Mouse (Mus musculus): ENCODE data around the gene B430305J03Rik. TPM values are rescaled to one million over a fixed set of nuclear protein-coding genes. Genes with fewer than 3 reads are reported as not detected.
A peak's percentile ranks its signal among the peaks of the same experiment; 100 is the strongest.

Gene B430305J03Rik
- polyA plus RNA-seq, 1 experiment from 2014 or later, result not detected

- H3K36me3 ChIP-seq, result peaks cover 9% of the 10 kb centered on the region; the same call in 1 of the 2 replicates
- WGBS, result under 1% methylated on average over 33 of the region's 33 CpGs
- H3K4me1 ChIP-seq (replicated peaks), result peaks cover 31% of the 10 kb centered on the region
- H3K27me3 ChIP-seq (ENCODE audit: insufficient read depth, poor library complexity, severe bottlenecking), result no peaks in the 10 kb centered on the region
- H3K4me3 ChIP-seq, result peak overlapping the region; percentile 70
- H3K9me3 ChIP-seq, result no peaks in the 10 kb centered on the region
- DNase-seq (ENCODE audit: low spot score), result no peak
- H3K27ac ChIP-seq, result peak overlapping the region; percentile 96
Observed at GRCm38 (mm10) chr3:61364661-61364977, 1.1 kb downstream of the B430305J03Rik start.

GRCm38 (mm10) chr3:61363989-61364660, 1.6 kb downstream of the B430305J03Rik start:
- peak overlapping the region; percentile 70 for H3K4me3 ChIP-seq
- no peaks in the 10 kb centered on the region for H3K27me3 ChIP-seq (ENCODE audit: insufficient read depth, poor library complexity, severe bottlenecking)
- peaks cover 31% of the 10 kb centered on the region for H3K4me1 ChIP-seq (replicated peaks)
- DNase-seq (ENCODE audit: low spot score), result peak; percentile 96
- H3K9me3 ChIP-seq, result no peaks in the 10 kb centered on the region
- H3K36me3 ChIP-seq, result peaks cover 8% of the 10 kb centered on the region; the same call in 1 of the 2 replicates
- under 1% methylated on average over 51 of the region's 51 CpGs for whole genome bisulfite sequencing
- H3K27ac ChIP-seq, result peak overlapping the region; percentile 96

GRCm38 (mm10) chr3:61363161-61363988, 2.4 kb downstream of the B430305J03Rik start:
- under 1% methylated on average over 30 of the region's 30 CpGs for WGBS
- peaks cover under 1% of the 10 kb centered on the region; the same call in 1 of the 2 replicates for H3K36me3 ChIP-seq
- no peaks in the 10 kb centered on the region for H3K9me3 ChIP-seq
- peaks cover 27% of the 10 kb centered on the region for H3K4me1 ChIP-seq (replicated peaks)
- H3K27ac ChIP-seq, result peak overlapping the region; percentile 96
- H3K4me3 ChIP-seq, result peak overlapping the region; percentile 70
- H3K27me3 ChIP-seq (ENCODE audit: insufficient read depth, poor library complexity, severe bottlenecking), result no peaks in the 10 kb centered on the region
- DNase-seq (ENCODE audit: low spot score), result peak; percentile 95

- Histone ChIP-seq H3K4me1 (replicated peaks) (peaks cover 22% of the 10 kb centered on the region), H3K27me3 (ENCODE audit: insufficient read depth, poor library complexity, severe bottlenecking) (no peaks in the 10 kb centered on the region), H3K36me3 (no peaks in the 10 kb centered on the region), H3K27ac (peak overlapping the region; percentile 96), H3K4me3 (peak overlapping the region; percentile 70), H3K9me3 (no peaks in the 10 kb centered on the region)
- 8% methylated on average over 9 of the region's 9 CpGs for WGBS
- no peak for DNase-seq (ENCODE audit: low spot score)
Observed at GRCm38 (mm10) chr3:61362821-61363160, 3.0 kb downstream of the B430305J03Rik start.

GRCm38 (mm10) chr3:61361338-61361737, 4.4 kb downstream of the B430305J03Rik start, which contains the start of gene Rap2b:
Gene Rap2b, plus strand, starts transcription at chr3:61361638.
- Histone ChIP-seq H3K27ac (no peak within 1 kb of the TSS), H3K4me1 (replicated peaks) (peaks cover 7% of the 10 kb centered on the region), H3K36me3 (no peaks in the 10 kb centered on the region), H3K4me3 (peak within 1 kb of the TSS; percentile 70), H3K9me3 (no peaks in the 10 kb centered on the region), H3K27me3 (ENCODE audit: insufficient read depth, poor library complexity, severe bottlenecking) (no peaks in the 10 kb centered on the region)
- DNase-seq (ENCODE audit: low spot score), result no peak
- 92% methylated on average over 1 of the region's 1 CpGs for WGBS

- H3K36me3 ChIP-seq, result no peaks in the 10 kb centered on the region
- H3K27me3 ChIP-seq (ENCODE audit: insufficient read depth, poor library complexity, severe bottlenecking), result no peaks in the 10 kb centered on the region
- H3K9me3 ChIP-seq, result no peaks in the 10 kb centered on the region
- H3K4me3 ChIP-seq, result no peak overlapping the region
- no peak overlapping the region for H3K27ac ChIP-seq
- no peak for DNase-seq (ENCODE audit: low spot score)
- WGBS, result 65% methylated on average over 7 of the region's 7 CpGs
- peaks cover 4% of the 10 kb centered on the region; the same call in 1 of the 2 replicates for H3K4me1 ChIP-seq (replicated peaks)
Observed at GRCm38 (mm10) chr3:61358756-61359293, 6.9 kb downstream of the B430305J03Rik start.

- Histone ChIP-seq H3K27ac (no peak overlapping the region), H3K4me3 (no peak overlapping the region), H3K4me1 (replicated peaks) (peaks cover 4% of the 10 kb centered on the region; the same call in 1 of the 2 replicates), H3K9me3 (no peaks in the 10 kb centered on the region), H3K36me3 (no peaks in the 10 kb centered on the region), H3K27me3 (ENCODE audit: insufficient read depth, poor library complexity, severe bottlenecking) (no peaks in the 10 kb centered on the region)
- DNase-seq (ENCODE audit: low spot score), result no peak
- WGBS, result 73% methylated on average over 6 of the region's 6 CpGs
Observed at GRCm38 (mm10) chr3:61358107-61358506, 7.6 kb downstream of the B430305J03Rik start.

- Histone ChIP-seq H3K4me1 (replicated peaks) (no peaks in the 10 kb centered on the region), H3K4me3 (no peak overlapping the region), H3K27me3 (ENCODE audit: insufficient read depth, poor library complexity, severe bottlenecking) (no peaks in the 10 kb centered on the region), H3K9me3 (no peaks in the 10 kb centered on the region), H3K27ac (no peak overlapping the region), H3K36me3 (no peaks in the 10 kb centered on the region)
- DNase-seq (ENCODE audit: low spot score), result no peak
- WGBS, result 61% methylated on average over 1 of the region's 1 CpGs
Observed at GRCm38 (mm10) chr3:61355464-61355863, 10.3 kb downstream of the B430305J03Rik start.

- 86% methylated on average over 1 of the region's 1 CpGs for WGBS
- Histone ChIP-seq H3K36me3 (no peaks in the 10 kb centered on the region), H3K27me3 (ENCODE audit: insufficient read depth, poor library complexity, severe bottlenecking) (no peaks in the 10 kb centered on the region), H3K9me3 (no peaks in the 10 kb centered on the region), H3K27ac (no peak overlapping the region), H3K4me1 (replicated peaks) (0 out of 2 replicates have a peak, but pooled peaks cover 2% of the 10 kb centered on the region), H3K4me3 (no peak overlapping the region)
- DNase-seq (ENCODE audit: low spot score), result no peak
Observed at GRCm38 (mm10) chr3:61349433-61349832, 16.3 kb downstream of the B430305J03Rik start.

- H3K4me1 ChIP-seq (replicated peaks), result 0 out of 2 replicates have a peak, but pooled peaks cover 2% of the 10 kb centered on the region
- WGBS, result 84% methylated on average over 4 of the region's 4 CpGs
- H3K4me3 ChIP-seq, result no peak overlapping the region
Observed at GRCm38 (mm10) chr3:61348036-61348614, 17.6 kb downstream of the B430305J03Rik start.

GRCm38 (mm10) chr3:61345636-61346035, 20.1 kb downstream of the B430305J03Rik start:
- Histone ChIP-seq H3K9me3 (no peaks in the 10 kb centered on the region), H3K4me1 (replicated peaks) (0 out of 2 replicates have a peak, but pooled peaks cover 2% of the 10 kb centered on the region), H3K36me3 (no peaks in the 10 kb centered on the region), H3K4me3 (no peak overlapping the region), H3K27me3 (ENCODE audit: insufficient read depth, poor library complexity, severe bottlenecking) (no peaks in the 10 kb centered on the region), H3K27ac (no peak overlapping the region)
- WGBS, result 42% methylated on average over 1 of the region's 1 CpGs
- no peak for DNase-seq (ENCODE audit: low spot score)

More at GRCm38 (mm10) chr3:61348036-61348614, 17.6 kb downstream of the B430305J03Rik start:
- Histone ChIP-seq H3K36me3 (no peaks in the 10 kb centered on the region), H3K27ac (no peak overlapping the region), H3K27me3 (ENCODE audit: insufficient read depth, poor library complexity, severe bottlenecking) (no peaks in the 10 kb centered on the region), H3K9me3 (no peaks in the 10 kb centered on the region)
- no peak for DNase-seq (ENCODE audit: low spot score)

GRCm38 (mm10) chr3:61344031-61344430, 21.7 kb downstream of the B430305J03Rik start:
- Histone ChIP-seq H3K27me3 (ENCODE audit: insufficient read depth, poor library complexity, severe bottlenecking) (no peaks in the 10 kb centered on the region), H3K36me3 (no peaks in the 10 kb centered on the region), H3K27ac (no peak overlapping the region), H3K4me3 (no peak overlapping the region), H3K9me3 (no peaks in the 10 kb centered on the region), H3K4me1 (replicated peaks) (peaks cover 2% of the 10 kb centered on the region; the same call in 1 of the 2 replicates)
- no peak for DNase-seq (ENCODE audit: low spot score)
- 90% methylated on average over 7 of the region's 7 CpGs for WGBS

All from hindbrain, embryonic 10.5 days (tissue).